Mouse (Mus musculus) neural tube, embryonic 12.5 days (tissue): ENCODE results near the gene Fbln5. TPM values are rescaled to one million over a fixed set of nuclear protein-coding genes. Genes with fewer than 3 reads are reported as not detected.
A peak's percentile ranks its signal among the peaks of the same experiment; 100 is the strongest.

Experiments used
- ATAC-seq: fragments of 200-750 bp; cut with Nextera tagmentation; 2 replicates; pipeline ENCODE4 v1.8.0; 2017; ENCODE audit warnings: low read depth, mild to moderate bottlenecking, moderate TSS enrichment, moderate library complexity; ENCODE audit not compliant: low FRiP score
- H3K27ac ChIP-seq: fragments of 300-500 bp; sonication (generic); 2 replicates; pipeline ENCODE4 v1.5.1; 2016
- H3K27me3 ChIP-seq: fragments of 300-500 bp; sonication (generic); replicated peaks from 2 replicates; pipeline ENCODE4 v1.6.1; 2016; ENCODE audit warnings: mild to moderate bottlenecking
- H3K36me3 ChIP-seq: fragments of 300-500 bp; sonication (generic); 2 replicates; pipeline ENCODE4 v1.6.1; 2016; ENCODE audit warnings: mild to moderate bottlenecking
- H3K4me1 ChIP-seq: fragments of 300-500 bp; sonication (generic); 2 replicates; pipeline ENCODE4 v1.6.1; 2016
- H3K4me2 ChIP-seq: fragments of 300-500 bp; sonication (generic); replicated peaks from 2 replicates; pipeline ENCODE4 v1.6.1; 2016; ENCODE audit warnings: mild to moderate bottlenecking
- H3K4me3 ChIP-seq: fragments of 300-500 bp; sonication (generic); 2 replicates; pipeline ENCODE4 v1.5.1; 2016
- H3K9ac ChIP-seq: fragments of 300-500 bp; sonication (generic); 2 replicates; pipeline ENCODE4 v1.6.1; 2016; ENCODE audit warnings: mild to moderate bottlenecking
- H3K9me3 ChIP-seq: fragments of 300-500 bp; sonication (generic); 2 replicates; pipeline ENCODE4 v1.6.1; 2016; ENCODE audit warnings: mild to moderate bottlenecking
- WGBS: fragments of 180-500 bp; shearing (Covaris S2); methylation state at CpG from one replicate; pipeline ENCODE4 v1.1.7; 2016; 5-methylcytosine and 5-hydroxymethylcytosine counted together
- polyA plus RNA-seq: library from polyadenylated mRNA; unstranded; fragments of >200 nt; fragmentation: Nextera tagmentation; extraction: Ambion mirVana; gene quantifications from 2 replicates; pipeline ENCODE4 v1.2.1, GENCODE M21; 2016

Fbln5 gene
- polyA plus RNA-seq, 1 experiment from 2014 or later: 6.0 TPM

DNA sequence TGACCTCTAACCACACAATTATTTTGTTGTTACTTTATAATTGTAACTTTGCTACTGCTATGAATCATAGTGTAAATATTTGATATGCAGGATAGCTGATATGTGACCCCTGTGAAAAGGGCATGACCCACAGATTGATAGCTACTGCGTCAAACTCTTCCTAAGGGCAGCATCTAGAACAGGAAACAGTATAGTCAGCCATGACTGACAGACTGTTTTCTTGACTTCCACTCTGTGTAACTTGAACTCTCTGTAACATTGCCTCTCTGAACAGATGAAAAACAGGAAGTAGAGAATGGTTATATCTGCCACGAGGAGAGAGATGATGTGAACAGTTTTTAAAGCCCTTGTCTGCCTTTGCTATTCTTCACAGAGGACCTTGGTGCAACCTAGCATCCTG, 78.8 kb downstream of the Fbln5 start:
- no peak overlapping the region for H3K27ac ChIP-seq
- no peak for ATAC-seq
- 66% methylated on average over 2 of the region's 2 CpGs for WGBS
- no peaks in the 10 kb centered on the region for H3K27me3 ChIP-seq
- H3K9me3 ChIP-seq: no peaks in the 10 kb centered on the region; the same call in 1 of the 2 replicates
- no peaks in the 10 kb centered on the region for H3K36me3 ChIP-seq
- H3K4me1 ChIP-seq: no peaks in the 10 kb centered on the region
- H3K9ac ChIP-seq: no peak overlapping the region
- no peak overlapping the region for H3K4me2 ChIP-seq
- H3K4me3 ChIP-seq: no peak overlapping the region

DNA sequence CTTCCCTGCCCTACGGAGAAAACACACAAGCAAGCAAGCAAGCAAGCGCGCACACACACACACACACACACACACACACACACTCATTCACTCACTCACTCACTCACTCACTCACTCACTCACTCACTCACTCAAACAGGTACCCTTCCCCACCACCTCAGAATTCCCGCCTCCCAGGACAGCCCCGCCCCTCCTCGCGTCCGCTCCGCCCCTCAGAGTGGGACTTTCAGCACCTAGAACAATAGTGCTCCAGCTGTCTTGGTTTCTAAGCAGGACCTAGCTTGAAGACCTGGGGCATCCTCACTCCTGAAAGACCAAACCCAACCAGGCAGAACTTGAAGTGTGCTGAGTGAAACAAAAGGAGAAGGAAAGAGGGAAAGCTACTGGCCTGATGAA, 100.1 kb downstream of the Fbln5 start:
- 2% methylated on average over 9 of the region's 9 CpGs for WGBS
- peak overlapping the region; percentile 59 for H3K4me3 ChIP-seq
- peaks cover 17% of the 10 kb centered on the region for H3K27me3 ChIP-seq
- peak overlapping the region; percentile 100 for H3K4me2 ChIP-seq
- H3K9me3 ChIP-seq: no peaks in the 10 kb centered on the region
- no peak overlapping the region for H3K27ac ChIP-seq
- ATAC-seq: peak; percentile 75
- no peaks in the 10 kb centered on the region for H3K36me3 ChIP-seq
- 0 out of 2 replicates have a peak overlapping the region, but pooled peaks have one; percentile 49 for H3K9ac ChIP-seq
- H3K4me1 ChIP-seq: peaks cover 11% of the 10 kb centered on the region

DNA sequence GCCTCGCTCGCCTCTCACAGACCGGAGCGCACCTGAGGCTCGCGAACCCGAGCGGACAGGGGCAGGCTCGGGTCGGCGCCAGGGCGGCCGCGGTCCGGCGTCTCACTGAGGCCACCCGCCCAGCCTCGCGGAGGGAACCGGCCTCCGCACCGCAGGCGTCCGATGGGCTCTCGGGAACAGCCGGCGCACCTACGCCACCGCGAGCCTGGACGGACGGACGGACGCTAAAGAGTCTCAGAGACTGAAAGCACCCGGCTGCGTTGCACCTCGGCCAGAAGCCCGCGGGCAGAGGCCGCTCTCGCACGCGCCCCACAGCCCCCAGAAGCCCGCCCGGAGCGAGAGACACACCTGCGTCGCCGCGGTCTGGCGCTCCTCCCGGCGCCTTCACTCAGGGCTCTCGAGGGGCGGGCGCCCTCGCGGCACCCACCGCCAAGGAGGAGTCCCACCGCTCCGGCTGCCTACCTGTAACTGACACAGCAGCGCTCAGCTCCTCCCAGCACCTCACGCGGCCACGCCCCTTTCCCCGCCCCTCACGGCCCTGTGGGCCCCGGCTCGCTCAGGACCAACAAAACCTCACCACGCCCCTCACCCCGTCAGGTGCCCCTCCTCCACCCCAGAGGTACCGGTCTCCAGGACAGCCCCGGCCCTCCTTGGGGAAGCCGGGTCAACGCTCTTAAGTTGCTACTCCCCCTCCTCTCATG, 100.7 kb downstream of the Fbln5 start, which contains the start of gene Tc2n:
TSS of gene Tc2n (minus strand) at position 470 of the 701 bp plus-strand sequence.
- ATAC-seq: peak; percentile 94
- WGBS: under 1% methylated on average over 72 of the region's 75 CpGs
- peak within 1 kb of the TSS; percentile 49 for H3K9ac ChIP-seq

DNA sequence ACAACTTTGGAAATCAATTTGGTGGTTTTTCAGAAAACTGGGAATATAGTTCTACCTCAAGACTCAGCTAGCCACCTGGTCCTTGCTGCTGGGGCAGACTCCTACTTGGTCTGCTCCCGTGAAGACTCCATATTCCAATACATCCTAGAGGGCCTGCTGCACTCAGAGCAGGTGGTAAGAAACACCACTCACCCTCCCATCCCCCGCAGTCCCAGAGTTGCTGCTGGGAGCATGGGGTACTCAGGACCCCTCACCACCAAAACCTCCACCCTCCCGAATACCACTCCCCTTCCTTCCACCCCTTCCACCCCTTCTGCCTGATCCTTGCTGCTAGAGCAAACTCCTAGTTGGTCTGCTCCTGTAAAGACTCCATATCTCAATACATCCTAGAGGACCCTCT, 119.7 kb downstream of the Fbln5 start:
- Histone ChIP-seq H3K9me3 (no peaks in the 10 kb centered on the region), H3K9ac (no peak overlapping the region), H3K4me3 (no peak overlapping the region), H3K27ac (no peak overlapping the region), H3K4me2 (no peak overlapping the region), H3K4me1 (no peaks in the 10 kb centered on the region), H3K27me3 (no peaks in the 10 kb centered on the region), H3K36me3 (no peaks in the 10 kb centered on the region)
- no peak for ATAC-seq
- 84% methylated on average over 3 of the region's 3 CpGs for WGBS

More for the DNA sequence above, 100.7 kb downstream of the Fbln5 start, which contains the start of gene Tc2n:
- Histone ChIP-seq H3K36me3 (no peaks in the 10 kb centered on the region), H3K9me3 (no peaks in the 10 kb centered on the region), H3K4me1 (peaks cover 11% of the 10 kb centered on the region), H3K27me3 (peaks cover 17% of the 10 kb centered on the region), H3K27ac (no peak within 1 kb of the TSS), H3K4me2 (peak within 1 kb of the TSS; percentile 100), H3K4me3 (peak within 1 kb of the TSS; percentile 59)

Other genes with a start within 250 kb of the Fbln5 start
- 0.09 TPM in 1 of 2 replicates, not detected in the other for gene Tc2n, start 100.5 kb downstream of the Fbln5 start, polyA plus RNA-seq
- 20.1 and 24.0 TPM in 2 replicates for gene Trip11, start 94.2 kb upstream of the Fbln5 start, polyA plus RNA-seq
- gene Atxn3, start 139.2 kb upstream of the Fbln5 start, polyA plus RNA-seq: 14.7 and 16.9 TPM in 2 replicates
- gene Cpsf2, start 156.9 kb upstream of the Fbln5 start, polyA plus RNA-seq: 34.3 and 36.8 TPM in 2 replicates